Mouse (Mus musculus): ENCODE data around the gene Tmbim1. TPM values are rescaled to one million over a fixed set of nuclear protein-coding genes. Genes with fewer than 3 reads are reported as not detected.
A peak's percentile ranks its signal among the peaks of the same experiment; 100 is the strongest.

The Tmbim1 gene
- total and polyA plus RNA-seq, 3 experiments, result 41.3 to 148 (median 48.1) TPM

DNA sequence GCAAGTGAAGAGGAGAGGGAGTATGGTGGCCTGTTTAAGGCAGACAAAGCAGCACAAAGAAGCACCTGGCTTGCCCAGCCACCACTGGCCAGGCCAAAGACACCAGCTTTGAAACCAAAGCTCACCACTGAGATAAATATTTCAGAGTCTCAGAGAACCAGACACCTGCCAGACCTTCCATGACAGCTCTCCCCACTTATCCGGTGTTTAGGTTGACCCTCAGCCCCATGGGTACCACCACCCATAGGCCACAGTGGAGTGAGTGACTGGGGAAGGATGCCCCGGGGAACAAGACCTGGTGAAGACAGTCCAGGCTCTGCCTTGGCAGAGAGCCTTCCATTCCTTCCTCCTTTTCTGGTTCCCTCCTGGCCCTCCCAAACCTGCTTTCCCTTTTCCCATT lies 2.6 kb downstream of the Tmbim1 start:
- Histone ChIP-seq H3K4me3 (peak overlapping the region; percentile 81), H3K27me3 (ENCODE audit: control insufficient read depth, insufficient read depth, low read length) (no peaks in the 10 kb centered on the region), H3K4me1 (ENCODE audit: control insufficient read depth, insufficient read depth, low read length) (peaks cover 38% of the 10 kb centered on the region), H3K79me2 (replicated peaks; ENCODE audit: control insufficient read depth, insufficient read depth, low read length) (0 out of 2 replicates have a peak, but pooled peaks cover 5% of the 10 kb centered on the region), H3K36me3 (ENCODE audit: control insufficient read depth, insufficient read depth, low read length) (peaks cover 4% of the 10 kb centered on the region; the same call in 1 of the 2 replicates), H3K9ac (ENCODE audit: low read depth, low read length) (peak overlapping the region; percentile 30), H3K27ac (peak overlapping the region; percentile 97)
- DNase-seq, result peak in 1 of 2 experiments; percentile 36
- intact Hi-C loops (cut with DNase I), result no loop called here
- TF ChIP-seq CTCF (IDR thresholded peaks at IDR 0.05) (no peak), POLR2A (IDR thresholded peaks at IDR 0.05; ENCODE audit: insufficient read depth, low read depth, low read length) (no peak), EP300 (IDR thresholded peaks at IDR 0.05; ENCODE audit: insufficient read depth, low read depth, low read length) (no peak)
- 46% methylated on average over 2 of the region's 2 CpGs for WGBS

DNA sequence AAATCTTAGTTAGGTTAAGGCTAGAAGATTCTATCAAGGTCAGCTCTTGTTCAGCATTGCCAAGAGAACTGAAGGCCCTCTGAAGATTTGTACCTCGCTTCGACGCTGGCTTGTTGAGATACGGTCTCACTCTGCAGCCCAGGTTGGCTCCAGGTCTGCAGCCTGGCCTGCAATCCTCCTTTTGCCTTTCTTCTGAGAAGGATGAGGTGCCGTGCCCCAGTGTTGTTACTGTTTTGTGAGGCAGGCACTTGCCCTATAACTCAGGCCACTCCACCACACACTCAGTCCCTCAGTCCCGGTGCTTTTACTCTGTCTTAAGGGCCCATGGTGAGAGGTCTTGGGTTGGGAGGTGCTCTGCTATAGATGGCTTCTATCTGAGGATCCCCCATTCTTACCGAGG lies 3.2 kb downstream of the Tmbim1 start:
- Histone ChIP-seq H3K4me1 (ENCODE audit: control insufficient read depth, insufficient read depth, low read length) (peaks cover 43% of the 10 kb centered on the region), H3K27me3 (ENCODE audit: control insufficient read depth, insufficient read depth, low read length) (no peaks in the 10 kb centered on the region), H3K4me3 (peak overlapping the region; percentile 81; the same call in 1 of the 2 replicates), H3K27ac (peak overlapping the region; percentile 97), H3K9ac (ENCODE audit: low read depth, low read length) (peak overlapping the region; percentile 43), H3K79me2 (replicated peaks; ENCODE audit: control insufficient read depth, insufficient read depth, low read length) (0 out of 2 replicates have a peak, but pooled peaks cover 5% of the 10 kb centered on the region), H3K36me3 (ENCODE audit: control insufficient read depth, insufficient read depth, low read length) (peaks cover 4% of the 10 kb centered on the region)
- intact Hi-C loops (cut with DNase I), result no loop called here
- 68% methylated on average over 7 of the region's 7 CpGs for WGBS
- TF ChIP-seq POLR2A (IDR thresholded peaks at IDR 0.05; ENCODE audit: insufficient read depth, low read depth, low read length) (no peak), EP300 (IDR thresholded peaks at IDR 0.05; ENCODE audit: insufficient read depth, low read depth, low read length) (no peak), CTCF (IDR thresholded peaks at IDR 0.05) (no peak)
- no peak for DNase-seq

DNA sequence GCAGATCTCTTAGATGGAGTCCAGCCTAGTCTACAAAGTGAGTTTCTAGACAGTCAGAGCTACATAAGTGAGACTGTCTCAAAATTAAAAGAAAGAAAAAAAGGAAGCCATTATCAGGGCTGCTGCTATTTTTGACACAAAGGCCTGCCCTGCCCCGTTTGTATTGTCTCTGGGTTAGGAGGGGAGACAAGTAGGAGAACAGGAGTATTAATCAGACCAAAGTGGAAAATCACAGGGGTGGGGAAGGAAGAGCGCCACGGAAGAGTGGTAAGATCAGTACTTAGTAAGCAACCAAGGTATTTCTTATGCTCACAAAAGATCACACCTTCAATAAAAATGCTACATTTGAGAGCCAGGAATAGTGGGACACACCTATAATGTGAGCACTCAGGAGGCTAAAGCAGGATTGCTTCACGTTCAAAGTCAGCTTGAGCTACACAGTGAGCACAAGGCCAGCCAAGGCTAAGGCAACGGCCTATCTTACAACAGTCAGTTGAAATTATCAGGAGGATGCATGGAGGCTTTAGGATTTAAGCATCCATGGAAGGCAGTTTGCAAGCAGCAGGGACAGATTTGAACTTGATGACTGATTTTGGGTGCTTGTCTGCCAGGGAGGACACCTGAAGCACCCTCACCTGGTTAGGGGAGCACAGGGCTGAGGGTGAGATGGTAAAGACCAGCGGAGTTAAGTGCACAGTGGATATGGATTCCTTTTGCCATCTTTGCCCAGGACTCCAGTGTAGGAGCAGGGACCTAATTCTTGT lies 4.9 kb downstream of the Tmbim1 start:
- DNase-seq, result peak in 1 of 2 experiments; percentile 47
- intact Hi-C loops (cut with DNase I), result no loop called here
- Histone ChIP-seq H3K36me3 (ENCODE audit: control insufficient read depth, insufficient read depth, low read length) (peaks cover 4% of the 10 kb centered on the region), H3K27me3 (ENCODE audit: control insufficient read depth, insufficient read depth, low read length) (no peaks in the 10 kb centered on the region), H3K4me3 (0 out of 2 replicates have a peak overlapping the region, but pooled peaks have one; percentile 6), H3K27ac (peak overlapping the region; percentile 97), H3K4me1 (ENCODE audit: control insufficient read depth, insufficient read depth, low read length) (peaks cover 56% of the 10 kb centered on the region), H3K9ac (ENCODE audit: low read depth, low read length) (peak overlapping the region; percentile 34; the same call in 1 of the 2 replicates), H3K79me2 (replicated peaks; ENCODE audit: control insufficient read depth, insufficient read depth, low read length) (0 out of 2 replicates have a peak, but pooled peaks cover 5% of the 10 kb centered on the region)
- 37% methylated on average over 6 of the region's 6 CpGs for WGBS
- TF ChIP-seq EP300 (IDR thresholded peaks at IDR 0.05; ENCODE audit: insufficient read depth, low read depth, low read length) (no peak), POLR2A (IDR thresholded peaks at IDR 0.05; ENCODE audit: insufficient read depth, low read depth, low read length) (0 out of 2 replicates have a peak, but pooled peaks have one; percentile 20), CTCF (IDR thresholded peaks at IDR 0.05) (no peak)

DNA sequence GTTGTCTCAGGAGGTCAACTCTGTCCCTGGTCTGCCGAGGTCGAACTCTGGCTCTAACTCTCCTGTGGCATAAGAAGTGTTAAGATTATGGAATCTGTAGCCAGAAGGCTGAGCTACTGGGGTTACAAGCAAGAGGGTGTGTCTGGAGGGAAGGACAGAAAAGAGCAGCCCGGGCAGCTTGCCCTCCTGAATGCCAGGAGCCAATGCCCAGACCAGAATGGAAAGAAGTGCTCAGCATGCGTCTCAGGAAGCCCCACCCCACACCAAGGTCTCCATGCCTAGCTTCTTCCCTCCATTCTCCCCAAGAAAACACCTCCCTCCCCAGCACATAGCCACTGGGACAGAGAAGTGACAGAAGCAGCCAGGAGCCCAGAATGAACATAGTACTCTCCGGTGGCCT lies 6.4 kb downstream of the Tmbim1 start:
- peak overlapping the region; percentile 18; the same call in 1 of the 2 replicates for H3K9ac ChIP-seq (ENCODE audit: low read depth, low read length)
- peaks cover 68% of the 10 kb centered on the region for H3K4me1 ChIP-seq (ENCODE audit: control insufficient read depth, insufficient read depth, low read length)
- H3K4me3 ChIP-seq, result 0 out of 2 replicates have a peak overlapping the region, but pooled peaks have one; percentile 4
- H3K79me2 ChIP-seq (replicated peaks; ENCODE audit: control insufficient read depth, insufficient read depth, low read length), result 0 out of 2 replicates have a peak, but pooled peaks cover 5% of the 10 kb centered on the region
- intact Hi-C loops (cut with DNase I), result no loop called here
- peak overlapping the region; percentile 97 for H3K27ac ChIP-seq
- peaks cover 8% of the 10 kb centered on the region for H3K36me3 ChIP-seq (ENCODE audit: control insufficient read depth, insufficient read depth, low read length)
- no peak for TF ChIP-seq POLR2A (IDR thresholded peaks at IDR 0.05; ENCODE audit: insufficient read depth, low read depth, low read length)
- TF ChIP-seq CTCF (IDR thresholded peaks at IDR 0.05), result no peak
- TF ChIP-seq EP300 (IDR thresholded peaks at IDR 0.05; ENCODE audit: insufficient read depth, low read depth, low read length), result no peak
- H3K27me3 ChIP-seq (ENCODE audit: control insufficient read depth, insufficient read depth, low read length), result no peaks in the 10 kb centered on the region
- DNase-seq, result peak; percentile 64 to 77
- 15% methylated on average over 5 of the region's 5 CpGs for WGBS

DNA sequence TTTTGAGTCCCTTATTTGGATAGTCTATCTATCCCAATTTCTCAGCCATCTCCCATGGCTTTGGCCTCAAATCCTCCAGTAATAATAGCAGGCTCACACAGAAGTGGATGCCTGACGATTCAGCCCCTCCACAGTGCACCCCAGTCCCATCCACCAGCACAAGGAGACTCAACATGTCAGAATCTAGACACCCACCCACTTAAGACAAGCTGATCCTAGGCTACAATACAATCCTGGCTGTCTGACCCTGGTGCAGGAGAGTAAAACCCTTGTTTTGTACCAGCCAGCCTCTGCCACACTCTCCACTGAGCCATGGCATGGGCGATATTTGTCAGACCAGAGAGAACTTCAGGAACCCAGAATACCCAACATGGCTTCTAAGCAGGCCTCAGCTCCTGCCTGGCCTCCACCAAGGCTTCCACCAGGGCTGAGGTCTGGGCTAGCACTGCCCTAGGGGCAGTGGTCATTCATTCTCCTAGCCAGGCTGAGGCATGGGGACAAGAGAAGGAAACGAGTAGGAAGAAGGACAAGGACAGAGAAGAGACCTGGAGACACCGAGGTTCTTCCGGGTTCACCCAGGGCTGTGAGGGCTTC lies 7.2 kb downstream of the Tmbim1 start:
- DNase-seq, result no peak
- Histone ChIP-seq H3K27ac (peak overlapping the region; percentile 97), H3K9ac (ENCODE audit: low read depth, low read length) (0 out of 2 replicates have a peak overlapping the region, but pooled peaks have one; percentile 18), H3K4me1 (ENCODE audit: control insufficient read depth, insufficient read depth, low read length) (peaks cover 72% of the 10 kb centered on the region), H3K79me2 (replicated peaks; ENCODE audit: control insufficient read depth, insufficient read depth, low read length) (0 out of 2 replicates have a peak, but pooled peaks cover 5% of the 10 kb centered on the region), H3K4me3 (no peak overlapping the region), H3K36me3 (ENCODE audit: control insufficient read depth, insufficient read depth, low read length) (peaks cover 8% of the 10 kb centered on the region), H3K27me3 (ENCODE audit: control insufficient read depth, insufficient read depth, low read length) (no peaks in the 10 kb centered on the region)
- intact Hi-C loops (cut with DNase I), result no loop called here
- TF ChIP-seq POLR2A (IDR thresholded peaks at IDR 0.05; ENCODE audit: insufficient read depth, low read depth, low read length), result no peak
- TF ChIP-seq CTCF (IDR thresholded peaks at IDR 0.05), result no peak
- WGBS, result 45% methylated on average over 5 of the region's 5 CpGs
